Mouse (Mus musculus): ENCODE measurements around the gene Atoh8. TPM values are rescaled to one million over a fixed set of nuclear protein-coding genes. Genes with fewer than 3 reads are reported as not detected.

Atoh8 gene
- polyA plus RNA-seq, 1 experiment = 1.9 TPM

- WGBS = 81% methylated on average over 10 of the region's 10 CpGs
- H3K27ac ChIP-seq (ENCODE audit: control insufficient read depth, insufficient read depth, low read depth, low read length, poor library complexity) = no peak overlapping the region
- peaks cover 6% of the 10 kb centered on the region for H3K4me1 ChIP-seq (ENCODE audit: control insufficient read depth, insufficient read depth, low read length)
- TF ChIP-seq POLR2A (IDR thresholded peaks at IDR 0.05; ENCODE audit: borderline replicate concordance, control insufficient read depth, low read depth, low read length) = no peak
- no peak for TF ChIP-seq CTCF (IDR thresholded peaks at IDR 0.05; ENCODE audit: control insufficient read depth, insufficient read depth, low read length)
- no peak overlapping the region for H3K4me3 ChIP-seq (replicated peaks; ENCODE audit: control insufficient read depth, low read depth, low read length)
Measured at GRCm38 (mm10) chr6:72159861-72160395, 75.4 kb downstream of the Atoh8 start.

DNA sequence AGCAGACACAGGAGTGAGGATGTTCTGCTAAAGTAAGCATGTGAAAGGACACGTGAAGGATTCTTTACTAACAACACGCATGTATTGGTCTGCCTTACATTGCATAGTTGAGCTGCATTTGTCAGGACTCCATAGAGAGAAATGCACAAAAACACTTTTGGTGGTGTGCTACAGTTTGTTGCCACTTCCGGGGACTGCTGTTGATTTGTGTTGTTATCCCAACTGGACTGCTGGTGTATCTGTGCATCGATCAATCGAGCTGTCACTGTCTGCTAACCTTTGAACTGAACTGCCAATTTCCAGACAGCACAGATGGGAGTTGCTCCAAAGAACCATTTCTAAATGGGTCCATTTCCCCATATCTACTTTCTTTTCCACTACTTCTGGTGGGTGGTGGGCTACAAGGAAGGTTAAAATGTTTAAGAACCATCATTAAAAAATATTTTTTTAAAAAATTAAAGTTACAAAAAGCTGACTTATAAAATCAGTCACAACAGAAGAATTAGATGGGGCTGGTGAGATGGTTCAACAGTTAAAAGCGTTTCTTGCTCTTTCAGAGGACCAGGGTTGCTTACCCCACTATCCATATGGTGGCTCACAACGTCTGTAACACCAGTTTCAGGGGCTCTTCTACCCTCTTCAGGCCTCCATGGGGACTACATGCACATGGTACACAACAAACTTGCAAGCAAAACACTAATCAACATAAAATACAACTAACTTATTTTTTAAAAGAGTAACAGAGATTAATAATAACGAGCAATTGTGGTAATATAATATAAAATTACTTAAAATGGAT lies 76.2 kb downstream of the Atoh8 start:
- H3K4me3 ChIP-seq (replicated peaks; ENCODE audit: control insufficient read depth, low read depth, low read length) = no peak overlapping the region
- TF ChIP-seq POLR2A (IDR thresholded peaks at IDR 0.05; ENCODE audit: borderline replicate concordance, control insufficient read depth, low read depth, low read length) (no peak), CTCF (IDR thresholded peaks at IDR 0.05; ENCODE audit: control insufficient read depth, insufficient read depth, low read length) (no peak)
- 85% methylated on average over 8 of the region's 8 CpGs for WGBS
- peaks cover 4% of the 10 kb centered on the region for H3K4me1 ChIP-seq (ENCODE audit: control insufficient read depth, insufficient read depth, low read length)
- H3K27ac ChIP-seq (ENCODE audit: control insufficient read depth, insufficient read depth, low read depth, low read length, poor library complexity) = no peak overlapping the region

Other genes starting within 250 kb of the Atoh8 start
- gene St3gal5, start 138.0 kb downstream of the Atoh8 start, polyA plus RNA-seq (2011; ENCODE audit: insufficient read depth, insufficient read length, low replicate concordance, missing spikeins) = 165 and 203 TPM in 2 replicates
- gene Sftpb, start 69.0 kb upstream of the Atoh8 start, polyA plus RNA-seq (2011; ENCODE audit: insufficient read depth, insufficient read length, low replicate concordance, missing spikeins) = not detected in 2 replicates
- gene Usp39, start 109.6 kb upstream of the Atoh8 start, polyA plus RNA-seq (2011; ENCODE audit: insufficient read depth, insufficient read length, low replicate concordance, missing spikeins) = 30.0 and 53.7 TPM in 2 replicates
- gene 0610030E20Rik, start 111.7 kb upstream of the Atoh8 start, polyA plus RNA-seq (2011; ENCODE audit: insufficient read depth, insufficient read length, low replicate concordance, missing spikeins) = 12.9 and 21.8 TPM in 2 replicates
- 2.2 and 10.2 TPM in 2 replicates for gene Tmem150a, start 119.9 kb upstream of the Atoh8 start, polyA plus RNA-seq (2011; ENCODE audit: insufficient read depth, insufficient read length, low replicate concordance, missing spikeins)
- 62.6 and 104 TPM in 2 replicates for gene Rnf181, start 131.4 kb upstream of the Atoh8 start, polyA plus RNA-seq (2011; ENCODE audit: insufficient read depth, insufficient read length, low replicate concordance, missing spikeins)
- gene Vamp5, start 144.9 kb upstream of the Atoh8 start, polyA plus RNA-seq (2011; ENCODE audit: insufficient read depth, insufficient read length, low replicate concordance, missing spikeins) = 80.8 and 96.2 TPM in 2 replicates
- gene Vamp8, start 155.1 kb upstream of the Atoh8 start, polyA plus RNA-seq (2011; ENCODE audit: insufficient read depth, insufficient read length, low replicate concordance, missing spikeins) = 483 and 542 TPM in 2 replicates
- 2.6 and 8.1 TPM in 2 replicates for gene Ggcx, start 178.7 kb upstream of the Atoh8 start, polyA plus RNA-seq (2011; ENCODE audit: insufficient read depth, insufficient read length, low replicate concordance, missing spikeins)
- gene Mat2a, start 204.0 kb upstream of the Atoh8 start, polyA plus RNA-seq (2011; ENCODE audit: insufficient read depth, insufficient read length, low replicate concordance, missing spikeins) = 69.9 and 85.8 TPM in 2 replicates

Data from bone marrow, adult 2 months (tissue).